Mouse (Mus musculus) natural killer cell, adult 2 months (primary cell): Measurements from ENCODE around the gene Gm4884.
"Not testable (repeated sequence)": the region's sequence is repeated elsewhere in the genome, so short reads cannot be mapped to it uniquely, and the experiment has no call there.

Experiments used
- DNase-seq, 2 experiments: peaks; one replicate each; pipeline ENCODE4 v3.0.0; 2022; ENCODE audit warnings: low spot score in 2 of 2

The Gm4884 gene

DNA sequence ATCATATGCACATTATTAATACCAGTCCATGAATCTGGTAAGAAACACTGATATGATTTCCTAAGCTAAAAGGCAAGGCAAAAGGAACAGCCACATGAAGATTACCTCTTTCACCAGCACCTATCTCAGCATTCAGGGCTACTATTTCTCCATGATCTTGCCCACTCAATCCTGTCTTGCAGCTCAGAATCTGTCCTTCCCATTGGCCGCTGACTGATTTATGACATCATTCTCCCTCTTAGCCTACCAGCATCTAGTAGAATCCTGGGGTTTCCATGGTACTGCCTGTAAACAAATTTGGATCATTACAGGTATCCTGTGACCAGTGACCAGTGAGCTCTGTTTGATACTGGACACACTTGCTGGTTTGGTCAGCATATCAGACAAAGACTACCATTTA, at the start of gene Gm4884:
TSS of gene Gm4884 (plus strand) at position 301 of the 400 bp plus-strand sequence.
- DNase-seq = not testable (repeated sequence)

DNA sequence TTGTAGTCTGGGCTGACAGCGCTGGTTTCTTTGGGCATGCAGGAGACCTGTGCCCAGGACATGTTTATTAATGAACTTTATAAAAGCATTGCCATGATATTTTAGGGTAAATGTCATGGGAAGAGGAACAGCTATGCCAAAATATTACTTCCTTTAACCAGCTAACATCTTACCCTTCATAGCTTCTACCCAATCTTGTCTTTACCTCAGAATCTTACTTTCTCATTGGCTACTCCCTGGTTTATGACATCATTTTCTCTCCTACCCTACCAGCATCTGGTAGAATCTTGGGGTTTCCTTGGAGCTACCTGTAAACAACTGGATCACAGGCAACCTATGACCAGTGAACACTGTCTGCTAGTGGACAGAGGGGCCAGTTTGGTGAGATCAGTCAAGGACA, 45.3 kb upstream of the Gm4884 start, which contains the start of gene 4930433I11Rik:
TSS of gene 4930433I11Rik (plus strand) at position 301 of the 400 bp plus-strand sequence.
- no peak for DNase-seq

DNA sequence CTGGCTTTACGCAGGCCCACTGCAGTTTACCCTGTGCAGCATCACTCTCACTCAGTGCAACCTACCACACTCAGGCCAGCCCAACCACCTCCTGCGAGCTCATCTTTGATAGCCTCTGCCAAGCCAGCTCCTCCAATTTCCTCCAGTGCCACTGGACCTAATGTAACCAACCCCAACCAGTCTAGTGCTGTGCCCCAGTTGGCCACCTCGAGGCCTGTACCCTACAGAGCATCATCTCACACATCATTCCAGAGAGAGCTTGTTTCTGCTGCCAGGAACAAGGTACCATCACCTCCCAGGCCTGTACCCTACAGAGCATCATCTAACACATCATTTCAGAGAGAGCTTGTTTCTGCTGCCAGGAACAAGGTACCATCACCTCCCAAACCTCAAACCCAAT, 11.5 kb downstream of the Gm4884 start:
- DNase-seq = not testable (repeated sequence)
